In genomic region chr13:98879422-98879821, GRCm38 (mm10) we compare ENCODE assay signal across 18 mouse cellular contexts. TPM values are rescaled to one million over a fixed set of nuclear protein-coding genes. Genes with fewer than 3 reads are reported as not detected.
A peak's percentile ranks its signal among the peaks of the same experiment; 100 is the strongest.
DNase-seq lines count a peak whose midpoint lies in the region; ATAC-seq and TF ChIP-seq lines count a peak whose summit lies in the region.
"Had no signal": no experiment of that assay in that cellular context is flagged by ENCODE, and none has a peak within 500 bp of the region (broad histone marks: within the 10 kb centered on the region; RNA-seq: fewer than 3 reads in every experiment).

No protein-coding gene starts in this region.

- no peaks in the 10 kb centered on the region for H3K9me3 ChIP-seq in midbrain, embryonic 14.5 days (ENCODE audit: control insufficient read depth, low read length)
- H3K9me3 ChIP-seq: embryonic facial prominence, embryonic 10.5 days; embryonic facial prominence, embryonic 12.5 days; forebrain, embryonic 13.5 days; forebrain, embryonic 15.5 days had no signal

- intact Hi-C loops in gastrocnemius, adult 2 months (cut with DNase I): no loop called here

- H3K9ac ChIP-seq in midbrain, embryonic 14.5 days (replicated peaks; ENCODE audit: low read length): no peak overlapping the region
- H3K9ac ChIP-seq: embryonic facial prominence, embryonic 12.5 days; forebrain, embryonic 13.5 days; forebrain, embryonic 15.5 days; forebrain, postnatal 0 days had no signal

- ATAC-seq in midbrain, embryonic 14.5 days (ENCODE audit: low FRiP score, low TSS enrichment): no peak
- ATAC-seq: forebrain, embryonic 13.5 days; forebrain, embryonic 15.5 days; forebrain, postnatal 0 days had no signal

- WGBS in midbrain, embryonic 14.5 days: 97% methylated on average over 6 of the region's 6 CpGs

- DNase-seq in gastrocnemius, adult 2 months: no peak
- no peak for DNase-seq in gastrocnemius, adult 8-10 months (ENCODE audit: low spot score in 2 of 2)
- no peak for DNase-seq in layer of hippocampus, adult 2 months (ENCODE audit: low spot score in 2 of 2)
- no peak for DNase-seq in layer of hippocampus, postnatal 10 days (ENCODE audit: low spot score in 2 of 2)
- DNase-seq in midbrain, embryonic 14.5 days: no peak
- DNase-seq: adrenal gland, adult 2 months; adrenal gland, postnatal 10 days; adrenal gland, postnatal 25 days; cerebellum, adult 11-12 months; cerebellum, adult 2 months; cerebellum, adult 9-10 months; cerebellum, postnatal 10 days; cerebellum, postnatal 25 days; forebrain, postnatal 0 days had no signal

- peaks cover 63% of the 10 kb centered on the region for H3K36me3 ChIP-seq in midbrain, embryonic 14.5 days (ENCODE audit: control insufficient read depth, insufficient read depth, low read length)

- TF ChIP-seq CTCF in gastrocnemius, adult 2 months (IDR thresholded peaks at IDR 0.05): no peak
- no peak for TF ChIP-seq CTCF in layer of hippocampus, adult 2 months (conservative IDR thresholded peaks at IDR 0.05)

- no peaks in the 10 kb centered on the region for H3K27me3 ChIP-seq in midbrain, embryonic 14.5 days (ENCODE audit: control insufficient read depth, insufficient read depth, low read length)
- H3K27me3 ChIP-seq: embryonic facial prominence, embryonic 12.5 days; forebrain, embryonic 13.5 days; forebrain, embryonic 15.5 days had no signal

- no peaks in the 10 kb centered on the region for H3K4me1 ChIP-seq in midbrain, embryonic 14.5 days (ENCODE audit: control insufficient read depth, insufficient read depth, low read length)
- H3K4me1 ChIP-seq: embryonic facial prominence, embryonic 10.5 days; embryonic facial prominence, embryonic 12.5 days; forebrain, embryonic 13.5 days; forebrain, embryonic 15.5 days had no signal

- peak overlapping the region; percentile 69 for H3K27ac ChIP-seq in gastrocnemius, adult 2 months
- H3K27ac ChIP-seq in layer of hippocampus, adult 2 months: peak overlapping the region; percentile 4; the same call in 1 of the 2 replicates
- no peak overlapping the region for H3K27ac ChIP-seq in midbrain, embryonic 14.5 days (replicated peaks; ENCODE audit: low read depth, low read length)
- H3K27ac ChIP-seq: embryonic facial prominence, embryonic 10.5 days; embryonic facial prominence, embryonic 12.5 days; forebrain, embryonic 13.5 days; forebrain, embryonic 15.5 days had no signal

- no peak overlapping the region for H3K4me2 ChIP-seq in midbrain, embryonic 14.5 days (ENCODE audit: low read length)
- H3K4me2 ChIP-seq: embryonic facial prominence, embryonic 12.5 days; forebrain, embryonic 13.5 days; forebrain, embryonic 15.5 days had no signal

- H3K4me3 ChIP-seq in gastrocnemius, adult 2 months: no peak overlapping the region
- H3K4me3 ChIP-seq in layer of hippocampus, adult 2 months: no peak overlapping the region
- H3K4me3 ChIP-seq in midbrain, embryonic 14.5 days (replicated peaks; ENCODE audit: low read depth, low read length): no peak overlapping the region
- H3K4me3 ChIP-seq: embryonic facial prominence, embryonic 10.5 days; embryonic facial prominence, embryonic 12.5 days; forebrain, embryonic 13.5 days; forebrain, embryonic 15.5 days had no signal

RNA-seq across cellular contexts. Expression of gene Tnpo1, which starts 46.8 kb away (rescaled TPM):
- 10 to 100 TPM; 32.2 to 39.3 TPM for total RNA-seq in gastrocnemius, adult 2 months (2021)
- 10 to 100 TPM; 30.7 to 34.4 (median 31.1) TPM for total RNA-seq in gastrocnemius, adult 8-10 months (2022)
- 10 to 100 TPM; 61.7 to 68.5 TPM for total RNA-seq in layer of hippocampus, adult 2 months (2021)
- total RNA-seq in layer of hippocampus, postnatal 10 days (2021): 10 to 100 TPM; 64.7 to 69.3 TPM
- polyA plus RNA-seq in midbrain, embryonic 14.5 days (2014; fragmentation: Nextera tagmentation; extraction: Ambion mirVana): 56.4 and 63.5 TPM in 2 replicates
